8 mouse cellular contexts compared by ENCODE assay signal in genomic region chr6:117907979-117908355, GRCm38 (mm10). TPM values are rescaled to one million over a fixed set of nuclear protein-coding genes. Genes with fewer than 3 reads are reported as not detected.
DNase-seq lines count a peak whose midpoint lies in the region; ATAC-seq and TF ChIP-seq lines count a peak whose summit lies in the region.

No protein-coding gene starts in this region.

- no peak for TF ChIP-seq POLR2A in kidney, adult 2 months (IDR thresholded peaks at IDR 0.05; ENCODE audit: low read depth, low read length)
- no peak for TF ChIP-seq POLR2A in bone marrow macrophage, adult 2 months (IDR thresholded peaks at IDR 0.05; ENCODE audit: borderline replicate concordance, low read depth, low read length)

- DNase-seq in kidney, adult 2 months: no peak
- no peak for DNase-seq in kidney, adult 9 months
- peak; percentile 23 for DNase-seq in mesoderm, embryonic 11.5 days (ENCODE audit: low read depth, low spot score)
- no peak for DNase-seq in adrenal gland, adult 2 months
- no peak for DNase-seq in left cerebral cortex, postnatal 10 days (ENCODE audit: extremely low spot score in 1 of 2, low spot score in 2 of 2)
- DNase-seq in right cerebral cortex, postnatal 25 days: no peak

- no peak for TF ChIP-seq CTCF in kidney, adult 2 months (conservative IDR thresholded peaks at IDR 0.05; ENCODE audit: insufficient read depth, insufficient read length, low read depth, low read length)
- TF ChIP-seq CTCF in bone marrow macrophage, adult 2 months (IDR thresholded peaks at IDR 0.05; ENCODE audit: low read depth, low read length): no peak

- no peaks in the 10 kb centered on the region for H3K9me3 ChIP-seq in hindbrain, embryonic 12.5 days (replicated peaks)

- H3K36me3 ChIP-seq in kidney, adult 2 months (ENCODE audit: control insufficient read depth, insufficient read depth, low read length): no peaks in the 10 kb centered on the region
- no peaks in the 10 kb centered on the region for H3K36me3 ChIP-seq in hindbrain, embryonic 12.5 days

- peak overlapping the region; percentile 93 for H3K9ac ChIP-seq in hindbrain, embryonic 12.5 days

- under 1% methylated on average over 26 of the region's 26 CpGs for WGBS in kidney, adult 2 months
- WGBS in hindbrain, embryonic 12.5 days: under 1% methylated on average over 26 of the region's 26 CpGs

- H3K27ac ChIP-seq in kidney, adult 2 months (ENCODE audit: insufficient read depth, low read depth, low read length): peak overlapping the region; percentile 92
- peak overlapping the region; percentile 66 for H3K27ac ChIP-seq in bone marrow macrophage, adult 2 months (ENCODE audit: insufficient read depth, low read depth, low read length)
- peak overlapping the region; percentile 87 for H3K27ac ChIP-seq in hindbrain, embryonic 12.5 days

- peak overlapping the region; percentile 99 for H3K4me3 ChIP-seq in kidney, adult 2 months (ENCODE audit: insufficient read depth, low read depth, low read length)
- peak overlapping the region; percentile 92 for H3K4me3 ChIP-seq in bone marrow macrophage, adult 2 months (ENCODE audit: insufficient read depth, low read length)
- H3K4me3 ChIP-seq in hindbrain, embryonic 12.5 days: peak overlapping the region; percentile 85

- ATAC-seq in hindbrain, embryonic 12.5 days (ENCODE audit: low FRiP score): no peak

- H3K4me2 ChIP-seq in hindbrain, embryonic 12.5 days (replicated peaks): peak overlapping the region; percentile 97

- intact Hi-C loops in left cerebral cortex, postnatal 10 days (cut with DNase I): no loop called here

- no peaks in the 10 kb centered on the region for H3K27me3 ChIP-seq in kidney, adult 2 months (replicated peaks; ENCODE audit: control insufficient read depth, insufficient read depth, low read length)
- H3K27me3 ChIP-seq in hindbrain, embryonic 12.5 days: no peaks in the 10 kb centered on the region

- peaks cover 13% of the 10 kb centered on the region for H3K4me1 ChIP-seq in kidney, adult 2 months (ENCODE audit: control insufficient read depth, insufficient read depth, low read length)
- peaks cover 19% of the 10 kb centered on the region for H3K4me1 ChIP-seq in bone marrow macrophage, adult 2 months (ENCODE audit: control insufficient read depth, insufficient read depth, low read length)
- H3K4me1 ChIP-seq in hindbrain, embryonic 12.5 days: peaks cover 24% of the 10 kb centered on the region

RNA-seq across cellular contexts. Expression of gene Hnrnpf, which starts 7.8 kb away (rescaled TPM):
- polyA plus RNA-seq in kidney, adult 2 months (2012; rRNA removed): 98.5 and 142 TPM in 2 replicates
- polyA plus RNA-seq in bone marrow macrophage, adult 2 months (2012; ENCODE audit: insufficient read depth, insufficient read length, missing spikeins): 327 and 355 TPM in 2 replicates
- 474 and 480 TPM in 2 replicates for polyA plus RNA-seq in hindbrain, embryonic 12.5 days (2016; fragmentation: Nextera tagmentation; extraction: Ambion mirVana)
- 100 to 1,000 TPM; 299 to 305 TPM for total RNA-seq in adrenal gland, adult 2 months (2021)
- 30.0 and 43.5 TPM in 2 replicates for polyA plus RNA-seq in adrenal gland, adult 2 months (2012; rRNA removed)
- 100 to 1,000 TPM; 144 to 146 TPM for total RNA-seq in left cerebral cortex, postnatal 10 days (2021)

RNA-seq across cellular contexts. Expression of gene Fxyd4, which starts 29.5 kb away (rescaled TPM):
- polyA plus RNA-seq in kidney, adult 2 months (2012; rRNA removed): 196 and 213 TPM in 2 replicates
- not detected in 2 replicates for polyA plus RNA-seq in bone marrow macrophage, adult 2 months (2012; ENCODE audit: insufficient read depth, insufficient read length, missing spikeins)
- 1.9 and 3.1 TPM in 2 replicates for polyA plus RNA-seq in hindbrain, embryonic 12.5 days (2016; fragmentation: Nextera tagmentation; extraction: Ambion mirVana)
- total RNA-seq in adrenal gland, adult 2 months (2021): not detected
- polyA plus RNA-seq in adrenal gland, adult 2 months (2012; rRNA removed): not detected in 2 replicates
- total RNA-seq in left cerebral cortex, postnatal 10 days (2021): not detected

RNA-seq across cellular contexts. Expression of gene Zfp239, which starts 46.1 kb away (rescaled TPM):
- polyA plus RNA-seq in kidney, adult 2 months (2012; rRNA removed): 1.5 and 2.0 TPM in 2 replicates
- polyA plus RNA-seq in bone marrow macrophage, adult 2 months (2012; ENCODE audit: insufficient read depth, insufficient read length, missing spikeins): 0.62 and 1.3 TPM in 2 replicates
- 12.2 and 14.9 TPM in 2 replicates for polyA plus RNA-seq in hindbrain, embryonic 12.5 days (2016; fragmentation: Nextera tagmentation; extraction: Ambion mirVana)
- 1 to 10 TPM; 1.8 to 3.1 TPM for total RNA-seq in adrenal gland, adult 2 months (2021)
- polyA plus RNA-seq in adrenal gland, adult 2 months (2012; rRNA removed): 0.61 and 0.83 TPM in 2 replicates
- total RNA-seq in left cerebral cortex, postnatal 10 days (2021): 10 to 100 TPM; 31.6 to 38.5 TPM

Comparison
In these comparisons a context has a peak if more than half of its experiments do, and no peak if none do; other contexts are left out.
1. RNA of gene Fxyd4, which starts 29.5 kb away (polyA plus RNA-seq): 196 to 213 TPM in kidney, adult 2 months; 1.9 to 3.1 TPM in hindbrain, embryonic 12.5 days, not detected in bone marrow macrophage, adult 2 months and not detected in adrenal gland, adult 2 months; every median in the first group is over 10 times any median in the second.
2. Peak in every context shown above with its lines, with median percentiles within 50 percentile points of each other: H3K27ac ChIP-seq and H3K4me3 ChIP-seq.